Mouse (Mus musculus): Measurements from ENCODE around the gene Srf. TPM values are rescaled to one million over a fixed set of nuclear protein-coding genes. Genes with fewer than 3 reads are reported as not detected.
A peak's percentile ranks its signal among the peaks of the same experiment; 100 is the strongest.

Gene Srf
- polyA plus RNA-seq, 2 experiments from 2014 or later, result 6.3 to 10.9 TPM

DNA sequence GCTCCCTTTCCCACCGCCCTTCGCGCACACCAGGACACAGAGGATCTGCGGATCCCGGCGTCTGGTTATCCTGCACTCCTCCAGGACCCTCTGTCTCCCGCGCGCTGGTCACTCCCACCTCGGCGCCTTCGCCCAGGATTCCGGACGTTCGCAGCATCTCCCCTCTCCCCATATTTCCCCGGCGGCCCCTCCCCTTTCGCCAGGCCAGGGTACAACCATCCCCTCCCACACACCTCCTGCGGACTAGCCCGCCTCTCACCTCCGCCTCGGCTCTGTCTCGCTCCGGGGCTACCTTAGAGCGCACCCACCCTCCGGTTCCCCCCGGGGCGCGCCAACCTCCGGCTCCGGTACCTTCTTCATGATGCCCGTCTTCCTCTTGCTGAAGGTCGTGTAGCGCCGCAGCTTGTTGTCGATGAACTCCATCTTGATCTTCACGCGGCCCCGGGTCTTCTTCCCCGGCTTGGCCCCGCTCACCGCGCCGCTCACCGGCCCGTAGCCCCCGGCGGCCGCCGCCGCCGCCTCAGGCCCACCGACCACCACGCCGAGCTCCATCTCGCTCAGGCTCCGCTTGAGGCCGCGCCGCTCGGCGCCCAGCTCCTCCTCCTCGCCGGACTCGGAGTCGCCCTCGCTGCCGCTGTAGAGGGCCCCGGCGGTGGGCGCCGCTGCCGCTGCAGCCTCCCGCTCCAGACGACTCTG is 850 bp downstream of the Srf start:
- no peak for ATAC-seq

DNA sequence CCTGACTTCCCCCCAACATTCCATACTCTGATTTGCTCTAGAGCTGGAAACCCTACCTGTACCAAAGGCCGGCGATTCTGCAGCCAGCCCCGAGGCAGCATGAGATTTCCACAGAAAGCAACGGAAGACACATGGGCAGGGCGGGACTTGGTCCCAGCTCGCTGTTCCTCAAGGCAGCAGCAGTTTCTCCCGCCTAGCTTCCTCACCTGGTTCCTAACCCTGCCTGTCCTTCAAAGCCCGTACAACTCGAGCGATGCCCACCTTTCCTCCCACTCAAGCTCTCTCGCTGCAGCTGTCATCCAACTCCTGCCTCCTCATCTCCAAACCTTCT is 1.4 kb downstream of the Srf start:
- ATAC-seq, result no peak

DNA sequence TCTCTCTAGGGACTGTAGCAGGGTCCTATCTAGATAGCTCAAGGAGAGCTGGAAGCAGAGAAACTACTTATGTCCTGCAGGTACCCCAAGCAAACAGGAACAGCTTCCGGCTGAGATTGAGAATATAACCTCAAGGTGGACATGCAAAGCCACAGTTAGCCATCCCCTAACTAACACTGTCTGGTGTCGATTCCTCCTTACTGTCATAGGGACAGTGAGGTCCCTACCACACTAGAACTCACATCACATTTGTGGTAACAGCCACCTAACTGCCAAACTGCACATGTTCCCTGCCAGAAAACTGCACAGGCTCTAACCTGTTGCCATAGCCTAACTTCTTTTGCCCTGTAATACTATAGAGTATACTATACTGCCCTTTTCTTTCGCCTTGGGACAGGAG is 2.0 kb downstream of the Srf start:
- ATAC-seq, result no peak

DNA sequence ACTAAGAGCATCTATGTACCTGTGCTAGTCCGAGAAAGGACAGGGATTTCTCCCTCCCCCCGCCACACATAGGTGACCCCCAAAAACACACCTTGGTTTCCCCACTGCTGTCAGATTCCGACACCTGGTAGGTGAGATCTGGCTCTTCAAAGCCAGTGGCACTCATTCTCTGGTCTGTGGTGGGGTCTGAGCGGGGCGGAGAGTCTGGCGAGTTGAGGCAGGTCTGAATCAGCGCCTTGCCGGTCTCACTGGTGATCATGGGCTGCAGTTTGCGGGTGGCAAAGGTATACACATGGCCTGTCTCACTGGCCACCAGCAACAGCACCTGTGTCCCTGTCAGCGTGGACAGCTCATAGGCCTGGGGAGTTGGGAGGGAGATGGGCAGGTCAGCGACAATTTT is 2.5 kb downstream of the Srf start:
- no peak for ATAC-seq

DNA sequence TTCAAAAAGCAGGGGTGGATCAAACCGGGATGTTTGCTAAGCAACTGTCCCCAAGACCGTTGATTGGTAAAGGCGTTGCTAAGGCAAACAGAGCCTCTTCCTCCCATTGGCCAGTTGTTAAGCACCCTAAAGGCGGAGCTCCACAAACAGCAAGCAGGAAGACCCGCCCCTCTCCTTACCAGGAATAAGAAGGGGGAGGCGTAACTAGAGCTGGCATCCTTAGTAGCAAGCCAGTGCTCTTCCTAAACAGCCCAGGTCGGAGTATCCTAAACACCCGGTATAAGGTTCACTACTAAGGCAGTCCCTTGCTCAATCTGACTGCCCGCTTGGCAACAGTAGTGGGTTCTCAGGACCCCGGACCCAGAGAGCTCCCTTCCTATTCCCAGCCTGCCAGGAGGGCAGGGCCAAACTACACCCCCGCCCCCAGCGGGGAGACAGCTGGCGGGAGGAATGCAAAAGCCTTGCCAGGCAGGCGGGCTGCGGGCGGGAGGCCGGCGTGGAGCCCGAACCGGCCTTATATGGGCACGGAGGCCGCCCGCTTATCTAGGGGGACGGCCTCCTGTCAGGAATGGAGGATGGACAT is 3.0 kb downstream of the Srf start:
- peak; percentile 22 for ATAC-seq

DNA sequence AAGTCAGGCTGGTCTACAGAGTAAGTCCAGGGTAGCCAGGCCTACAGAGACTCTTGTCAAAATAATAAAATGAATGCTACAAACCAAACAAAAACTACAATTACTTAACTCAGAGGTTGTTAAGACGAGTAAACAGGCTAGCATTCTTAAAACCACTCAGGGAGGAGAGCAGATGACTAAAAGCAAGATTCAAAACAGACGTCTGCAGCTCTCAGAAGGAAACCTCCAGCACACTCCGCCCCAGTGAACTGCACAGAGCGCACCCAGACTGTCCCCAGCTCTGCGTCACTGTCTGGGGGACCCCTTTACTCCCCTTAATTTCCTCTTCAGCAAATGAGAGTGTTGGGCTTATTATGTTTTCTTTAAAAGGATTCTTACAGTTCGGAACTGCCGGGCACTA is 3.8 kb downstream of the Srf start:
- ATAC-seq, result no peak

DNA sequence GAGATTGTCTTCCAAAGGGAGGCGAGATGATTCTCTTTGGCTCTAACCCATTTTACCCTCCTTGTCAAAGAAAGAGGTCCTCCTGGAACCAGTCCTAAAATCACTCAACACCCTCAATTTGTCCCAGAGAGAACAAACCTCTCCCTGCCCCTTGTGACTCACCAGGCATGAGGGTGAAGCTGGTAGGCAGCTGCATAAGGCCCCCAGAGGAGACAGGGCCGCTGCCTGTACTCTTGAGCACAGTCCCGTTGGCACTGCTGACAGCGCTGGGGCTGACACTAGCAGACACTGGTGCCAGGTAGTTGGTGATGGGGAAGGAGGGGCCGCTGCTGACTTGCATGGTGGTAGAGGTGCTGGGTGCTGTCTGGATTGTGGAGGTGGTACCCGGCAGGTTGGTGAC is 4.6 kb downstream of the Srf start:
- ATAC-seq, result no peak

DNA sequence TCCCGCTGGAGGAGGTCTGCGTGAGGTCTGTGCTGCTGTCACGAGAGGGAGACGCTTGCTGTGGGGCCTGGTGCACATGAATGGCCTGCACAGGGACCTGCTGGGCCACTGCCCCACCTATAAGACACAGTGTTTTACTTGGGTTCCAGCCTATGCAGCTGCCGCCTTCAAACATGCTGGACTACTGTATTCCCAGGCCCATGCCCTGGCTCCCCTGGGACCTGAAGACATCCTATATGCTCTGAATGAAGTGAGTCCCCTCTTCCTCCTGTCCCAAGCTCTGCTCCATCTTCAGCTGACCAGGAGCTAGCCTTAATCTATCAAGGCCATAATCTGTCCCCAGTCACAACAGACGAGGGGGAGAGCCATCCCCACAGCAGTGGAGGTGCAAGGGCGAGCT is 5.1 kb downstream of the Srf start:
- ATAC-seq, result no peak

DNA sequence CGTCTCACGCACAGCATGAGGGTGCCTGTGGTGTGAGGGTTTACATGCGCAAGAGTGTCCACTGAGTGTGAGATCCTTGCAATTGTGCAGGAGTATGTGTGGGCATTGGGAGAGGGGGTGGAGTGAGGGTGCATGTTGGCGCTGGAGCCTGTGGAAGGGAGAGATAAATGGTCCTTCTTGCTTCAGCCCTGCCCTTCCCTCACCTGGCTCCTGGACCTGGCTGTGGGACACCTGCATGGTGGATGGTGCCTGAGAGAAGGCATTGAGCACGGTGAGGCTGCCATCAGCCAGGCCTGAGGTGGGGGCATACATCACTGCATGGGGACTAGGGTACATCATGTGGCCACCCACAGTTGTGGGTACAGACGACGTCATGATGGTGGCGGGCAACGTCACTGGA is 6.3 kb downstream of the Srf start:
- no peak for ATAC-seq

DNA sequence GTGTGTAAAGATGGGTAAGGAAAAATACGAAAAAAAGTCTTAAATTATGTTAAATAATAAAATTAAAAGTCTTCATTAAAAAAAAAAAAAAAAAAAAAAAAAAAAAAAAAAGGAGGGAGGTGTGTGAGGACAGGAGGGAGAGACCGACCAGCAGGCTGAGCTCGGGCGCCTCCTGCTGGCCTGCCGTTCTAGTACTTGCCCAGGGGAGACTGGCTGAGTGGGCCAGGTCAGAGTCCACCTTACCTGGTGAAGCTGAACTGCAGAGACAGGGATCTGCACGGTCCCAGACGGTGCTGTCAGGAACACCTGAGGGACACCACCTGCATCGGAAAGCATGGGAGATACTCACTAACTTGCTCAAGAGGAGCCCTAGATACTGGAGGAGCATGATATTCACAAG is 6.8 kb downstream of the Srf start:
- ATAC-seq, result peak; percentile 30

DNA sequence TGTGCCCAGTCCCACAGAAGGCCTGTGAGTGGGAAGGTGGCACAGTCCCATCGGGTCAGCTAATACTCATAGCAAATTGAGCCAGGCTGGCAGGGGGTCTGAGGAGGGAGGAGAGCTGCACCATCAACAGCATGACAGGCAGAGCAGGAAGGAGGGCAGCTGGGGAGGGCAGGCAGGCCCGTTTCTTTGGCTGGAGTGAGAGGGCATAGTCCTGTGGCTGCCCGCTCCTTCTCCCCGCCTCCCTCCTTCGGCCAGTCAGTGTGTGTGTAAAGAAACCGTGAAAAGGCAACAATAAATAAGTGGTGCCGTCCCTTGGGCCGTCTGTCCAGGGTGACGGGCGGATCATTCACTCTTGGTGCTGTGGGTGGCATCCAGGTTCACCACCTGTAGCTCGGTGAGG is 7.2 kb downstream of the Srf start:
- no peak for ATAC-seq

DNA sequence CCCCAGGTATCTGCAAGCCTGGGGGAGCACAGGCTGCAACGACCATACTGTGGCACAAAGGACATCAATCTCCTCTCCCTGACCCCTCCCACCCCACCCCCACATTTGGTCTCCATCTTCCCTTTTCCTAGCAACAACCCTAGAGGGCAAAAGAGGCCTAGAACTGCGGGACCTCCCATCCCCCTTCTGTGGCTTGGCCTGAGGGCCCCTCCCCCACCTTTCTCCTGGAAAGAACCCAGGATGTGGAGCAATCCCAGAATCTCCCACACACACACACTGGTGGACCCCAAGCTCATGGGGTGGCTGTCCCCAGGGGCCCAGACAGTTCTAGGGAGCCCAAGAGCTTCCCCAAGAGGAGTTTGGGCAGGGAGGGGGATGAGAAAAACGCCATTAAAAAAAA is 8.1 kb downstream of the Srf start:
- ATAC-seq, result no peak

DNA sequence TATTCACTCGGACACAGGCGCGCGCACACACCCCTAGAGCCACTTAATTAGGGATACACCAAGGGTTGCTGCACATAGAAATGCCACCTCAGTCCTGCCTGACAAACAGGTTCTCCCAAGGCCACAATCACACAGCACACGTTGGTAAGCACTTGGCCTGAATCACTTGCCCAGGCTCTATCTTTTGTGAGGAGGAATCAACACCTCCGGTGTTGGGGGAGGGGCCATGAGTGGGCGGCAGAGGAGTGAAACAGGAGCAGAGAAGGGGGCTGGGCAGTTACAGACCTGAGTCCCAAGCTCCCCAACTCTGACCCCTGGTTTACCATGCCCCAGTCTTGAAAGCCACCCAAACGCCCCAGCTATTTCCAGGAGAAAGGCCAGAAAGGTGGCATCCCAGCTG is 9.0 kb downstream of the Srf start:
- no peak for ATAC-seq

DNA sequence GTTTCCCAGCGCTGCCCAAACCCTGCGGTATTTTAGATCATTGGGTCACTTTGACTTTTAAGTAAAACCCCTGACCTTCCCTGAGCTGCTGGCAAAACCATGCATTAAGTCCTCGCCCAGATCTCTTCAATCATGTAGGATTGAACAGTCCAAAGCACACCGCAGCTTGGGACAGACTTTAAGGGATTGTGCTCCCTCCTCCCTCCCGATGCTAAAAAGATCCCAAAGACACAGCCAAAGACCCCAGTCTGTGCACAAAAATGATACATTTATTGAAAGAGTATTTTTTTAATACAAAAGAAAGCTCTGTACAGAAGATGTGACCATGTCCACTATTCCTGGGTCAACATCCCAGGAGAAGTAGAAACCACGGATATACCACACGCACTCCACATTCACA is 9.4 kb downstream of the Srf start:
- no peak for ATAC-seq

DNA sequence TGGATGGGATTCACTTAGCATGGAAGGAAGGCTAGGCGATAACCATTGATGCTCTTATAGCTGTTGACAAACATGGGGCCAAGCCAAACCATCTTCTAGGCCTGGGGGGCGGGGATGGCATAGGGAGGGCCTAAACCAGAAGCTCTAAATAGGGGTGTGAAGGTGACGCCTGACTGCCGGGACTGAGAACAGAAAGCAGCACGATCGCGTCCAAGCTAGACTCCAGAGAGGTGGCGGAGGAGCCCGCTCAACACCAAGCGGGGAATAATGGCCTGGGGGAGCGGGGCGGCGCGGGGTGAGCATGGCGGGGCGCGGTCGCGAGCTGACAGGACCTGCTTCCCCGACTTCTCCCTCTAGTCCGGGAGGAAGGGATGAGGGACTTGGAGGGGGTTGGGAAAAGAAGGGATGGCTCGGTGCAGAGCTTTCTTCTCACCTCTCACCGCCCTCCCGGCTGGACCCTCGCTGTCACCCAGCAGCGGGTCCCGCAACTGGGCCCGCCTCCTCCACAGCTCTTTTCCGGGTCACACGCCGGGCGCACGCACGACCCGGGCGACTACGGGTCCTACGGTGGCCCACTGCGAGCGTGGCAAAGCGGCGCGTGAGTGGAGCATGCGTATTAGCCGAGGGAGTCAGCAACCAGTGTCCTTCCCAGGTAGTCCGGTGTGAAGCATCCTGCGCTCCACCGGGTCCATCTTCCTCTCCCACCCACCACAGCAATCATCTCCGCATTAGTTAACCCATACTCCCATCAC is 10.0 kb downstream of the Srf start, which contains the start of gene Cul9:
Gene Cul9 (minus strand): TSS at position 576 of the 752 bp plus-strand sequence.
- ATAC-seq, result peak; percentile 36

DNA sequence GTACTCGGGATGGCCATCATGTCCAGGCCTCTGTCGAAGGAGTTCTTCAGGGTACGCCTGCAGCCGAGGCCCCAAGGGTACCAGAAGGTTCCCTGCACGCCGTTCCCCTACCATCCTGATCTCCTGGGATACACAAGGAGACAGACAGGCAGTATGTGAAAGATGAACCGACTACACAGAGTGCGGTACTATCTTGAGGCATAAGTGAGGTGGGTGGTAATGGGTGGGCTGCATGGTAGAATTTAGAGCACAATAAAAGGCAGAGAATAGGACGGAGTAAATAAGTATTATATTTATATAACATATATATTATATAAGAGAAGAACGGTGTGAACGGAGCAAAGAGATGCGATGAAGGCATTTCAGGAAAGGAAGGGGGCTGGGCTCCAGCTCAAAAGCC is 12.3 kb downstream of the Srf start:
- ATAC-seq, result no peak

DNA sequence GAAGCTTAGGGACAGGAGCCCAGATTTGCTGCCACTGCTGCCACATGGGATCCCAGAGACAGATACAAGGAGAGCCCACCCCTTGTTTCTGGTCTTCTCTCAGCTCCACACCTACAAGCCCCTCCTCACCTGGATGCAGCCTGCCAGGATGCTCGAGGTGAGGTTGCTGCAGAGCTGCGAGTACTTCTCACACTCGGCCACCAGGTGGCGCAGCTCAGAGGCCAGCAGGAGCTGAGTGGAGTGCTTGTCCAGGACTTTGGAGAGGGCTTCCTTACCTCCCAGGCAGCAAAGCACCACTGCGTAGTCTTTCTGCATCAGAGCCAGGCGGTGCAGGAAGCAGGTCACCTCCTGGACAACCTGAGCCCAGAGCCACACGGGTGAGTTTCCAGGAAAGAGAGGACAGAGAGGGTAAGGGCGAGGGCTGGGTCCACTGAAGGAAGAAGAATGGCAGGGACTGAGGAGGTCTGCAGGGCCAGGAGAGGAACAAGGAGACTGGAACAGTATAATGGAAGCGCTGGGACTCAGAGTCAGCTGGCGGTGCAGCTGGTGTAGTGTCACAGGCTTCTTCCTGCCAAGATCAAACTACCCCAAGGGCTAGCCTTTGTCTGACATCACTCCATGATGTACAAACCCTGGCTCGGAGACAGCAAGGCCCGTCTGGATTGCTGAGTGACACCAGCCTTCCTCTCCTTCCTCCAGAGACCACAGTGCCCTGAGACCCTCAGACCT is 30.2 kb downstream of the Srf start:
- no peak for ATAC-seq

DNA sequence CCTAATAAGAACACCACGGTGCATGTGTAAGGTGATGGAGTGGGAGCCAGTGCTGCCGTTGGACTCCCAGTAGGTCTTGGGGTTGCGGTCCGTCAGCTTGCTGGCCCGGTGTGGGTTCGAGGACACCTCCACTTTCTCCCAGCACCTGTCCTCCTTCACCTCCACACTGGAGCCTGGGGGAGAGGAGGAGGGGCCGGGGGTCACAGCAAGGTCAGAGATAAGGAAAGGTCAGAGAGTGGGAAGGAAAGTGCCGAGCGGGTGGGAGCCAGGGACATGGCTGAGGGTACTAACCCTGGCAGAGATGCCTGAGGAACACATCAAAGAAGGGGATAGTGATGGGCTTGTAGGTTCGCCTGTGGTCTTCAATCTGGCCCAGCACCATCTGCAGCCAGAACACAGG is 30.9 kb downstream of the Srf start:
- no peak for ATAC-seq

DNA sequence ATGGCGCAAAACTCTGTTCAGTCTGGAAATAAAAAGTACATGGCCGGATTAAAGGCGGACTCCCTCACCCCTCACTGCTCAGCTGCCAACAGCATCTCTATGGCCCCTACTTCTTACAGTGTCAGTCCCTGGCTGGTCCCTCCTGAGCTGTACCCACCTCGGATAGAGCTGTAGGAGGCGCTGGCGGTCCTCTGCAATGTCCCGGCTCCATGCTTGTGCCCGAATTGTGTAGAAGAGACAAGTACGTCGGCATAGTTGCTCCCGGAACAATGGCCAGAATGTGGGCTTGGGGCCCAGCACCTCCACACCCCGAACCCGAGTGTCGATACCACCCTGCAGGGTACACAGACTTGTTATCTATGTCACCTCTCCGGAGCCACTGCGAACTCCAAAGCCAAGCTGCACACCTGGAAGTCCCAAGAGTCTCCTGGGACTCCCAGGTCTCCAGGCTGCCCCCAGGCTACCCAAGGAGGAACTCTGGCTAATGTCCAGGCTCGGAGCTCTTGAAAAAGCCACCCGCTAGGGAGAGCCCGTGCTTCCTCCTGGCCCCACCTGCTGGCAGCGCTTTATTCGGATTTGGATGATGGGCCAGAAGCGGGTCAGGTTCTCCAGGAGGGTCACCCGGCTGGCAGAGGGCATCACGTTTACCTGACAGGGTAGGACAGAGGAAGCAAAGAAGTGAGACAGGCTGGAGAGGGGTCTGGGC is 33.9 kb downstream of the Srf start:
- ATAC-seq, result no peak

DNA sequence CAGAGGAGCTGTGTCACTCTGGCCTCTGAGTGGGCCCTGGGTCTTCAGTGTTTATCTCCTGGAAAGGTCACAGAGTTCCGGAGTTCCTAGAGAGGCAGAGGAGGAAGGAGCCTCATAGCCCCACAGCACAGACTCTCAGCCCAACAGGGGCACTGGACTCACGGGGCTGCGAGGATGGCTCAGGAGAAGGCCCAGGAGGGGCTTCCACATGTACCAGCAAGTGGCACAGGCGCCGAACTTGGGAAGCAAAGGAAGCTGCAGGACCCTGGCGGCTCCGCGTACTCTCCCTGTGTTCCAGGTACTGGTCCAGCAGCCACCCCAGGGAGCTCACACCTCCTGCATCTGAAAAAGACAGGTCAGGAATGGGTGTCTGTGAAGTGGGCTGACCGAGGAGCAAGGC is 34.8 kb downstream of the Srf start:
- no peak for ATAC-seq

DNA sequence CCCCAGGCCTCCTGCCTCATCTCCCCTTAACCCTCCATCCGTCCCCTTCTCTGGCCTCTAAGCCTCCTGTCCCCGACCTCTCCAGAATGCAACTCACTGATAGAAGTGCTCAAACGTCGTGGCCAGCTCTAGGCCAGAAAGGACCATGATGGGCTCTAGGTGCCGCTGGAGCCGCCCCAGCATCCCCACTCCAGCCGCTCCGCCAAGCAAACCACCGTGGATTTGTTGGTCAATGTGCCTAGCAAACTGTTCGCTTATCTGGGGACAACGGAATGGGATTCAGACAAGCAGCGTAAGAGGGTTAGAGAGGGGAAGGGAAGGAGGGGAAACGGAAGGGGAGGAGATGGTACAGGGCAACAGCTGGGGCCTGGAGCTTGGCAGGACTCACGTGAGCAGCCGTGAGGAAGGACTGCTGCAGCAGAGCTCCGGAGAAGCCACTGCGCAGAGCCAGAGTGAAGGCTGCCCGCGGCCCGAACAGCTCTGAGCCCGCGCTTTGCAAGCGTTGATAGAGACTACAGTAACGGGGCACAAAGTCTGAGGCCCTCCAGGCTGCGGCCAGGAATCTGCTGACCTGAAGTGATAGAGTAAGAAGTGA is 35.5 kb downstream of the Srf start:
- ATAC-seq, result no peak

DNA sequence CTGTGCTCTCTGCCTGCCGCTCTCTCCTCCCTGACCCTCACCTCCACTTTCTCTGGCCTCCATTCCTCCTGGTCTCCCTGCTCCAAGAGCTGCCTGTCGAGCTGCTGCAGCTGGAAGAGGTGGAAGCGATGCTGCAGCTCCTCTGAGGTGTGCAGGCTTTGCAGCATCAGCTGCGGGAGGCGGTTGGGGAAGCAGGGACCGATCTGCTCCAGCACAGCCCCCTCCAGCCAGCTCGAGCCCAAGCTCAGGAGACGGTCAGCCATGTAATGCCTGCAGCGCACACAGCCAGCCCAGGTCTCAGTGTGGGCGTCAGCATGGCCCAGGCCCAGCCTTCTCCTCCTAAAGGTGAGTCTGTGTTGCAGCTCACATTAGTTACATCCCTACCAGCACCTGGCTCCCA is 36.0 kb downstream of the Srf start:
- no peak for ATAC-seq

DNA sequence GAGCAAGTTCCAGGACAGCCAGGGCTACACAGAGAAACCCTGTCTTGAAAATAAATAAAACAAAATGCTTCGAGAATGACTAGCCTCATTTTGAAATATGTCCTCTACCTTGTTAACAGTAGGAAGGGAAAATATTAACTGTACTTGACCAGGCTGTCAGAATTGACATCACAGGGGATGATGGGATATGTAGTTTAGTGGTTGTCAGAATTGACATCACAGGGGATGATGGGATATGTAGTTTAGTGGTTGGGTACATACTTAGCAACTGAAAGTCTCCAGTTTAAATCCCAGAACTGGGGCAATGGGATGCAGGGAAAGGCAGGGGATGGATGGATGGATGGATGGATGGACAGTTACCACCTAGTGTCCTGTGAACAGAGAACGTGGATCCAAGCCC is 42.6 kb downstream of the Srf start:
- no peak for ATAC-seq

Measured in activated CD4-positive, CD25-positive, alpha-beta regulatory T cell, adult 4 months (primary cell).